Mouse (Mus musculus) neural tube, postnatal 0 days (tissue): Measurements from ENCODE around the gene Cpe. TPM values are rescaled to one million over a fixed set of nuclear protein-coding genes. Genes with fewer than 3 reads are reported as not detected.

Source experiments
- polyA plus RNA-seq: library from polyadenylated mRNA; unstranded; fragments of >200 nt; fragmentation: Nextera tagmentation; extraction: Ambion mirVana; gene quantifications from 2 replicates; pipeline ENCODE4 v1.2.1, GENCODE M21; 2015

Cpe gene
- 1,290 and 1,428 TPM in 2 replicates for polyA plus RNA-seq

DNA sequence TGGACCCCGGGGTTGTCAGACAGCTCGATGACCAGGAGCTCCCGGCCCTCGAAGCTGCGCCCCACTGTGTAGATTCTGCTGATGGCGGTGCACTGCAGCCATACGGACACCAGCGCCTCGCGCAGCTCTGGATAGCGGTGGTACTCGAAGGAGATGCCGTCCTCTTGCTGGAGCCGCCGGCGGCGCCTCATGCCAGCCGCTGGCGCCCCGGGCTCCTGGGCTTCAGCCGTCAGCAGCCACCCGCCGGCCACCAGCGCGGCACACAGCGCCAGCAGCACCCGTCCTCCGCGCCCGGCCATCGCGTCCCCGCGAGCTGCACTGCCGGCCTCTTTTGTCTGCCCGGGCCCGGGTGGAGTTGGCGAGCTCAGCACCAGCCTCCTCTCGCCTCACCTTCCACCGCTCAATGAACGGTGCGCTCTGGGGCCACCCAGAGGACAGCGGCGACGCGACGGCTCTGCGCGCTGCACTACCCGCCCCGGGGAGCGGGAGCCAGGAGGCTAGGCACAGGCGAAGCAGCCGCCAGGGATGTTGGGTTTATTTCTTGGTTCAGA is at the start of gene Cpe:
Gene Cpe, minus strand, starts transcription at position 404 of the 551 bp plus-strand sequence.

DNA sequence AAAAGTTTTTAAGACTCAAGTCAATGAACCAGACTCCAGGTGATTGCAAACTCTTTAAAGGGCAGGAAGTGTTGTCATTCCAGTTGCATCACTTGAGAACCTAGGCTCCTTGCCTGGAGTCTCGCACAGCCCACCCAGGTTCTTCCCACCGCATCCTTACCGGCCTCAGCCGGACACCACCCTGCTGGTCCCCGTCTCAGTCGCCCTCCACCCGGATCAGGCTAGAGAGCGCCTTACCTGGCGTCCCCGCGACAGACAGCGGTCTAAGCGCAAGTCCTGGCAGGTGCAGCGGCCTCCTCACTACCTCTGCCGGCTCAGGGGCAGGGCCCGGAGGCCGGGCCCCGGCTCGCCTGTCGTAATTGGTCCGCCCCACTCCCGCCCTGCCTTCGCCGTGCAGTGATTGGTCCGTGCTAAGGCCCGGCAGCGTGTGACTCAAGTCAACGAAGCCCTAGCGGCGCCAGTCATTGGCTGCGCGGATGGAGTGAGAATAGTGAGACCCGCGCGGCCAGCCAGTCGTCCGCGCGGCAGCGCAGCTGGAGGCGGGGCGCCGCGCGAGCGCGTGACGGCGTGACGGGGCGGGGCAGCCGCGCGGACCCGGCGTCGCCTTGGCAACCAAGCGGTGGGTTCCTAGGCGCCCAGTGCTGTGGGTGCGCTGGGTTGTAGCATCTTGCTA is 40.6 kb upstream of the Cpe start, which contains the start of gene Msmo1:
Gene Msmo1, minus strand, starts transcription at position 522 of the 673 bp plus-strand sequence.

Other genes starting within 250 kb of the Cpe start
- 127 and 147 TPM in 2 replicates for gene Msmo1, start 40.7 kb upstream of the Cpe start, polyA plus RNA-seq
- 32.8 and 33.3 TPM in 2 replicates for gene Klhl2, start 157.0 kb upstream of the Cpe start, polyA plus RNA-seq